Mouse (Mus musculus) kidney, adult 2 months (tissue): ENCODE results near the gene Acadl. TPM values are rescaled to one million over a fixed set of nuclear protein-coding genes. Genes with fewer than 3 reads are reported as not detected.
A peak's percentile ranks its signal among the peaks of the same experiment; 100 is the strongest.

ENCODE experiments used
- DNase-seq: peaks from one replicate; pipeline ENCODE4 v3.0.0; 2021
- H3K27ac ChIP-seq: fragments of 200-500 bp; 2 replicates; pipeline ENCODE4 v1.5.1; 2012; ENCODE audit warnings: low read depth, low read length, control low read depth, inconsistent platforms; ENCODE audit not compliant: insufficient read depth
- H3K27me3 ChIP-seq: fragments of 200-500 bp; replicated peaks from 2 replicates; pipeline ENCODE4 v1.6.1; 2012; ENCODE audit warnings: mild to moderate bottlenecking, moderate library complexity, low read length, inconsistent platforms; ENCODE audit not compliant: control insufficient read depth, insufficient read depth
- H3K36me3 ChIP-seq: fragments of 200-500 bp; 2 replicates; pipeline ENCODE4 v1.6.1; 2012; ENCODE audit warnings: mild to moderate bottlenecking, moderate library complexity, low read length, inconsistent platforms; ENCODE audit not compliant: control insufficient read depth, insufficient read depth
- H3K4me1 ChIP-seq: fragments of 200-500 bp; 2 replicates; pipeline ENCODE4 v1.6.1; 2011; ENCODE audit warnings: low read length; ENCODE audit not compliant: control insufficient read depth, insufficient read depth
- H3K4me3 ChIP-seq: fragments of 200-500 bp; 2 replicates; pipeline ENCODE4 v1.5.1; 2011; ENCODE audit warnings: mild to moderate bottlenecking, low read depth, low read length, control low read depth; ENCODE audit not compliant: insufficient read depth
- CTCF ChIP-seq: fragments of 200-500 bp; conservative IDR thresholded peaks from 2 replicates; pipeline ENCODE4 v1.5.1; 2011; ENCODE audit warnings: low read depth, mild to moderate bottlenecking, control low read depth, low read length, moderate library complexity, mixed read lengths; ENCODE audit not compliant: insufficient read depth, insufficient read length
- POLR2A ChIP-seq: fragments of 200-500 bp; IDR thresholded peaks from one replicate; pipeline ENCODE4 v1.6.1; 2011; ENCODE audit warnings: low read depth, low read length, control low read depth
- WGBS: fragments of 180-500 bp; shearing (Covaris S2); methylation state at CpG from one replicate; pipeline ENCODE4 v1.1.7; 2018; 5-methylcytosine and 5-hydroxymethylcytosine counted together
- polyA plus RNA-seq: library from polyadenylated mRNA; depleted of rRNA; stranded (reverse); fragments of >200 nt; gene quantifications from 2 replicates; pipeline ENCODE4 v1.2.3, GENCODE M21; 2012

Gene Acadl
- polyA plus RNA-seq, 1 experiment: 123 TPM

- Histone ChIP-seq H3K4me1 (peaks cover 8% of the 10 kb centered on the region; the same call in 1 of the 2 replicates), H3K27me3 (no peaks in the 10 kb centered on the region), H3K36me3 (no peaks in the 10 kb centered on the region), H3K27ac (peak overlapping the region; percentile 57), H3K4me3 (peak overlapping the region; percentile 25)
- no peak for DNase-seq
- WGBS: 15% methylated on average over 8 of the region's 8 CpGs
- TF ChIP-seq CTCF (no peak), POLR2A (no peak)
Measured at GRCm38 (mm10) chr1:66814756-66815155, 48.3 kb downstream of the Acadl start.

- Histone ChIP-seq H3K36me3 (no peaks in the 10 kb centered on the region), H3K4me1 (peaks cover 9% of the 10 kb centered on the region; the same call in 1 of the 2 replicates), H3K27ac (no peak overlapping the region), H3K27me3 (no peaks in the 10 kb centered on the region), H3K4me3 (no peak overlapping the region)
- 59% methylated on average over 1 of the region's 1 CpGs for WGBS
- no peak for DNase-seq
- TF ChIP-seq POLR2A (no peak), CTCF (no peak)
Measured at GRCm38 (mm10) chr1:66813191-66813590, 49.9 kb downstream of the Acadl start.

GRCm38 (mm10) chr1:66806821-66807220 lies 56.3 kb downstream of the Acadl start:
- DNase-seq: no peak
- Histone ChIP-seq H3K27me3 (no peaks in the 10 kb centered on the region), H3K4me3 (no peak overlapping the region), H3K36me3 (no peaks in the 10 kb centered on the region), H3K27ac (no peak overlapping the region), H3K4me1 (peaks cover 5% of the 10 kb centered on the region; the same call in 1 of the 2 replicates)
- TF ChIP-seq POLR2A (no peak), CTCF (no peak)
- 81% methylated on average over 1 of the region's 1 CpGs for WGBS

- WGBS: 75% methylated on average over 1 of the region's 1 CpGs
- Histone ChIP-seq H3K4me3 (no peak overlapping the region), H3K36me3 (peaks cover 4% of the 10 kb centered on the region), H3K27me3 (no peaks in the 10 kb centered on the region), H3K4me1 (peaks cover 5% of the 10 kb centered on the region; the same call in 1 of the 2 replicates), H3K27ac (no peak overlapping the region)
- TF ChIP-seq POLR2A (no peak), CTCF (0 out of 2 replicates have a peak, but pooled peaks have one; percentile 20)
- no peak for DNase-seq
Measured at GRCm38 (mm10) chr1:66805408-66805807, 57.7 kb downstream of the Acadl start.

GRCm38 (mm10) chr1:66804710-66805109 lies 58.4 kb downstream of the Acadl start:
- no peak overlapping the region for H3K27ac ChIP-seq
- H3K4me1 ChIP-seq: 0 out of 2 replicates have a peak, but pooled peaks cover under 1% of the 10 kb centered on the region
- DNase-seq: no peak
- no peak for TF ChIP-seq POLR2A
- TF ChIP-seq CTCF: no peak
- no peak overlapping the region for H3K4me3 ChIP-seq
- WGBS: 65% methylated on average over 5 of the region's 5 CpGs
- H3K36me3 ChIP-seq: peaks cover 7% of the 10 kb centered on the region
- H3K27me3 ChIP-seq: no peaks in the 10 kb centered on the region

GRCm38 (mm10) chr1:66797962-66798361 lies 65.1 kb downstream of the Acadl start:
- Histone ChIP-seq H3K4me3 (no peak overlapping the region), H3K36me3 (peaks cover 9% of the 10 kb centered on the region), H3K27me3 (no peaks in the 10 kb centered on the region), H3K4me1 (no peaks in the 10 kb centered on the region), H3K27ac (no peak overlapping the region)
- TF ChIP-seq CTCF: no peak
- 91% methylated on average over 2 of the region's 2 CpGs for WGBS
- no peak for DNase-seq

- DNase-seq: peak; percentile 23
- H3K4me1 ChIP-seq: no peaks in the 10 kb centered on the region
- H3K36me3 ChIP-seq: peaks cover 2% of the 10 kb centered on the region; the same call in 1 of the 2 replicates
- no peaks in the 10 kb centered on the region for H3K27me3 ChIP-seq
- H3K4me3 ChIP-seq: no peak overlapping the region
- TF ChIP-seq POLR2A (no peak), CTCF (no peak)
- H3K27ac ChIP-seq: no peak overlapping the region
- 69% methylated on average over 2 of the region's 2 CpGs for WGBS
Measured at GRCm38 (mm10) chr1:66792838-66793466, 70.1 kb downstream of the Acadl start.
